ENCODE assay signal across 8 mouse cellular contexts in the genomic region with DNA sequence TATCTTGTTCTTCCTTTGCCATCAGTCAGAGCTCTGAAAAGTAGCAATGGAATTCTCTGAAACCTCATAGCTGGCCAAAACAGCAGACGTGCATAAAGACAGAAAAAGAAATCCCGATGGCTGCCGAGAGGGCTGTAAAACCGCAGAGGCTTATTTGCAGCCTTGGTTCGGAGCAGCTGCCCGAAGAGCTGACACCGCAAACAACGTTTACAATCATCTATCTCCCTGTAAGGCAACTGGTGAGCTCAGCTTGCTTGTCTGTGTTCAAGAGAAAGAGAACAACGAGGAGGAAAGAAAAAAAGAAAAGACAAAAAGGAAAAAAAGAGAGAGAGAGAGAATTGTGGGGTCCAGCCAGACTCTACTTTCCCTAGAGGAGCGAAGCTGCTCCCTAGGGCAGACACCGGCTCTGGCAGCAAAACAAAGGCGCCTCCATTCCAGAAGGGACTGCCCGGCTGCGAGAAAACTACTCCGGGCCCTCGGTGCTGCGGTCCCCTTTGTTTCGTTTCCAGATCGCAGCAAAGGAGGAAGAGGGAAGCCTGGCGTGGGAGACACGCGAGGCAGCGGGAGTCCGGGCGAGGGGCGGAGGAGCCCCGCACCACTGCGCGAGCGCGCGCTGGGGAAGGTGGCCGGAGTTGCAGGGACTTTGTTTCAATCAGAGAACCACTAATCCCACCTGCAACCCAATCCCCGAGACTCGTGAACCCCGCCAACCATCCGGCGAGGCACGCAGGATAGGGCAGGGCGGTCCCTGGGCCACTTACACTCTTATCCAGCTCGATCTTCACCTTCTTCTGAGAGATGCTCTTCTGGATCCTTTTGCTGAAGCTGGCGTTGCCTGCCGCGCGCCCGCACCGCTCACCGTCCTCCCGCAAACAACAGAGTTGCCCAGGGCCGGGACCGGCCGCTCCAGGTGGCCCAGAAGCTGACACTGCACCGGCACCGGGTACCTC. TPM values are rescaled to one million over a fixed set of nuclear protein-coding genes. Genes with fewer than 3 reads are reported as not detected.
DNase-seq lines count a peak whose midpoint lies in the region; ATAC-seq lines count a peak whose summit lies in the region.

No protein-coding gene starts in this region.

- H3K27ac ChIP-seq in embryonic facial prominence, embryonic 12.5 days: peak overlapping the region; percentile 98
- peak overlapping the region; percentile 94 for H3K27ac ChIP-seq in kidney, embryonic 14.5 days (ENCODE audit: low read depth, low read length)
- peak overlapping the region; percentile 82 for H3K27ac ChIP-seq in liver, embryonic 12.5 days

- peak; percentile 64 for ATAC-seq in embryonic facial prominence, embryonic 12.5 days (ENCODE audit: insufficient number of reproducible peaks, insufficient read depth, low FRiP score, low TSS enrichment)
- ATAC-seq in kidney, embryonic 14.5 days (ENCODE audit: low FRiP score, low TSS enrichment): peak; percentile 65
- peak; percentile 50 for ATAC-seq in liver, embryonic 12.5 days

- H3K9ac ChIP-seq in embryonic facial prominence, embryonic 12.5 days: peak overlapping the region; percentile 76
- H3K9ac ChIP-seq in kidney, embryonic 14.5 days (ENCODE audit: low read depth, low read length): peak overlapping the region; percentile 90
- H3K9ac ChIP-seq in liver, embryonic 12.5 days: peak overlapping the region; percentile 90

- peak overlapping the region; percentile 68 for H3K4me2 ChIP-seq in embryonic facial prominence, embryonic 12.5 days (replicated peaks)
- peak overlapping the region; percentile 69 for H3K4me2 ChIP-seq in kidney, embryonic 14.5 days (replicated peaks; ENCODE audit: low read depth, low read length)
- H3K4me2 ChIP-seq in liver, embryonic 12.5 days: peak overlapping the region; percentile 94

- H3K4me3 ChIP-seq in embryonic facial prominence, embryonic 12.5 days: peak overlapping the region; percentile 85
- peak overlapping the region; percentile 86 for H3K4me3 ChIP-seq in kidney, embryonic 14.5 days (ENCODE audit: low read length)
- peak overlapping the region; percentile 89 for H3K4me3 ChIP-seq in liver, embryonic 12.5 days

- H3K4me1 ChIP-seq in embryonic facial prominence, embryonic 12.5 days: peaks cover 7% of the 10 kb centered on the region
- peaks cover 7% of the 10 kb centered on the region; the same call in 1 of the 2 replicates for H3K4me1 ChIP-seq in kidney, embryonic 14.5 days (ENCODE audit: control insufficient read depth, insufficient read depth, low read length)
- peaks cover 34% of the 10 kb centered on the region for H3K4me1 ChIP-seq in liver, embryonic 12.5 days

- under 1% methylated on average over 54 of the region's 54 CpGs for WGBS in embryonic facial prominence, embryonic 12.5 days
- under 1% methylated on average over 54 of the region's 54 CpGs for WGBS in kidney, embryonic 14.5 days
- under 1% methylated on average over 54 of the region's 54 CpGs for WGBS in liver, embryonic 12.5 days (ENCODE audit: insufficient replicate concordance)

- no peaks in the 10 kb centered on the region for H3K27me3 ChIP-seq in embryonic facial prominence, embryonic 12.5 days
- H3K27me3 ChIP-seq in kidney, embryonic 14.5 days (ENCODE audit: control insufficient read depth, insufficient read depth, low read length): no peaks in the 10 kb centered on the region
- no peaks in the 10 kb centered on the region for H3K27me3 ChIP-seq in liver, embryonic 12.5 days (replicated peaks)
- H3K27me3 ChIP-seq in splenic B cell, adult 2 months (ENCODE audit: control insufficient read depth, insufficient read depth, low read length, poor library complexity, severe bottlenecking): no peaks in the 10 kb centered on the region

- no peaks in the 10 kb centered on the region for H3K9me3 ChIP-seq in embryonic facial prominence, embryonic 12.5 days
- no peaks in the 10 kb centered on the region for H3K9me3 ChIP-seq in kidney, embryonic 14.5 days (ENCODE audit: control insufficient read depth, low read length)
- no peaks in the 10 kb centered on the region for H3K9me3 ChIP-seq in liver, embryonic 12.5 days (replicated peaks)

- DNase-seq in A20 (ENCODE audit: low read depth, low spot score): peak; percentile 64
- peak; percentile 65 for DNase-seq in adrenal gland, postnatal 10 days
- peak; percentile 43 to 46 for DNase-seq in heart, adult 9 months (ENCODE audit: low spot score in 2 of 2)
- peak; percentile 42 for DNase-seq in naive thymus-derived CD4-positive, alpha-beta T cell, adult 2 months (ENCODE audit: low read depth)
- peak; percentile 22 for DNase-seq in splenic B cell, adult 2 months (ENCODE audit: low read depth, low spot score)

- H3K36me3 ChIP-seq in embryonic facial prominence, embryonic 12.5 days: peaks cover 13% of the 10 kb centered on the region
- peaks cover 12% of the 10 kb centered on the region for H3K36me3 ChIP-seq in kidney, embryonic 14.5 days (ENCODE audit: control insufficient read depth, insufficient read depth, low read length)
- peaks cover 13% of the 10 kb centered on the region for H3K36me3 ChIP-seq in liver, embryonic 12.5 days
- no peaks in the 10 kb centered on the region for H3K36me3 ChIP-seq in splenic B cell, adult 2 months (ENCODE audit: control insufficient read depth, insufficient read depth, low read length, poor library complexity, severe bottlenecking)

RNA-seq across cellular contexts. Expression of a gene that starts 0.9 kb away (rescaled TPM):
- total RNA-seq in adrenal gland, postnatal 10 days (2021): 10 to 100 TPM in 1 of 2 experiments, 1 to 10 TPM in 1; 9.8 to 10.3 TPM
- 69.8 and 70.9 TPM in 2 replicates for polyA plus RNA-seq in embryonic facial prominence, embryonic 12.5 days (2016; fragmentation: Nextera tagmentation; extraction: Ambion mirVana)
- 46.8 and 60.8 TPM in 2 replicates for polyA plus RNA-seq in kidney, embryonic 14.5 days (2014; fragmentation: Nextera tagmentation; extraction: Ambion mirVana)
- 26.9 and 27.8 TPM in 2 replicates for polyA plus RNA-seq in liver, embryonic 12.5 days (2016; fragmentation: Nextera tagmentation; extraction: Ambion mirVana)

RNA-seq across cellular contexts. Expression of a gene that starts 24.9 kb away (rescaled TPM):
- 10 to 100 TPM; 79.0 to 96.4 TPM for total RNA-seq in adrenal gland, postnatal 10 days (2021)
- 414 and 455 TPM in 2 replicates for polyA plus RNA-seq in embryonic facial prominence, embryonic 12.5 days (2016; fragmentation: Nextera tagmentation; extraction: Ambion mirVana)
- polyA plus RNA-seq in kidney, embryonic 14.5 days (2014; fragmentation: Nextera tagmentation; extraction: Ambion mirVana): 497 and 807 TPM in 2 replicates
- polyA plus RNA-seq in liver, embryonic 12.5 days (2016; fragmentation: Nextera tagmentation; extraction: Ambion mirVana): 380 and 430 TPM in 2 replicates

RNA-seq across cellular contexts. Expression of a gene that starts 31.0 kb away (rescaled TPM):
- 1 to 10 TPM in 1 of 2 experiments, under 1 TPM in 1; 0.45 to 1.2 TPM for total RNA-seq in adrenal gland, postnatal 10 days (2021)
- polyA plus RNA-seq in embryonic facial prominence, embryonic 12.5 days (2016; fragmentation: Nextera tagmentation; extraction: Ambion mirVana): 2.9 and 3.2 TPM in 2 replicates
- polyA plus RNA-seq in kidney, embryonic 14.5 days (2014; fragmentation: Nextera tagmentation; extraction: Ambion mirVana): not detected in 2 replicates
- polyA plus RNA-seq in liver, embryonic 12.5 days (2016; fragmentation: Nextera tagmentation; extraction: Ambion mirVana): 0.18 TPM in 1 of 2 replicates, not detected in the other

Comparison
In these comparisons a context has a peak if more than half of its experiments do, and no peak if none do; other contexts are left out.
1. Peak in every context shown above with its lines: DNase-seq, ATAC-seq, H3K4me3 ChIP-seq and H3K27ac ChIP-seq.